Mouse (Mus musculus) liver, embryonic 14.5 days (tissue): ENCODE data around the gene Bex1. TPM values are rescaled to one million over a fixed set of nuclear protein-coding genes. Genes with fewer than 3 reads are reported as not detected.
"Not testable (repeated sequence)": the region's sequence is repeated elsewhere in the genome, so short reads cannot be mapped to it uniquely, and the experiment has no call there.

Experiments
- ATAC-seq: fragments of 200-750 bp; cut with Nextera tagmentation; 2 replicates; pipeline ENCODE4 v1.8.0; 2017; ENCODE audit warnings: moderate number of reproducible peaks, mild to moderate bottlenecking, moderate library complexity; ENCODE audit not compliant: insufficient read depth
- DNase-seq, 3 experiments: peaks; one replicate each; pipeline ENCODE4 v3.0.0-alpha.2; 2012 to 2013; ENCODE audit warnings: low read depth in 3 of 3, low spot score in 3 of 3
- H3K27ac ChIP-seq: fragments of 300-500 bp; sonication (generic); 2 replicates; pipeline ENCODE4 v1.5.1; 2014; ENCODE audit warnings: moderate library complexity, mild to moderate bottlenecking, control low read depth, inconsistent platforms
- H3K27me3 ChIP-seq: fragments of 300-500 bp; sonication (generic); 2 replicates; pipeline ENCODE4 v1.6.1; 2014; ENCODE audit warnings: mild to moderate bottlenecking, low read length, moderate library complexity; ENCODE audit not compliant: control insufficient read depth, insufficient read depth
- H3K36me3 ChIP-seq: fragments of 300-500 bp; sonication (generic); replicated peaks from 2 replicates; pipeline ENCODE4 v1.6.1; 2014; ENCODE audit warnings: low read depth; ENCODE audit not compliant: control insufficient read depth, insufficient read depth
- H3K4me1 ChIP-seq, 2 experiments: fragments of 200-500 bp in 1 of 2; fragments of 300-500 bp in 1 of 2; sonication (generic) in 1 of 2; replicated peaks; 2 replicates each; pipeline ENCODE4 v1.6.1; 2012 to 2014; ENCODE audit warnings: antibody characterized with exemption in 1 of 2, inconsistent platforms in 1 of 2, low read length in 1 of 2; ENCODE audit not compliant: control insufficient read depth in 2 of 2, insufficient read depth in 2 of 2
- H3K4me2 ChIP-seq: fragments of 300-500 bp; sonication (generic); 2 replicates; pipeline ENCODE4 v1.6.1; 2014; ENCODE audit warnings: low read depth, mild to moderate bottlenecking, control low read depth, moderate library complexity
- H3K4me3 ChIP-seq, 2 experiments: fragments of 200-500 bp in 1 of 2; fragments of 300-500 bp in 1 of 2; sonication (generic) in 1 of 2; 2 replicates each; pipeline ENCODE4 v1.5.1; 2012 to 2014; ENCODE audit warnings: low read depth in 2 of 2, low read length in 2 of 2, mild to moderate bottlenecking in 2 of 2, control low read depth in 1 of 2, inconsistent platforms in 1 of 2, moderate library complexity in 1 of 2; ENCODE audit not compliant: insufficient read depth in 1 of 2
- H3K9ac ChIP-seq: fragments of 300-500 bp; sonication (generic); replicated peaks from 2 replicates; pipeline ENCODE4 v1.6.1; 2014; ENCODE audit warnings: mild to moderate bottlenecking, control low read depth, moderate library complexity
- H3K9me3 ChIP-seq: fragments of 300-500 bp; sonication (generic); 2 replicates; pipeline ENCODE4 v1.6.1; 2016; ENCODE audit warnings: low read length, mixed read lengths; ENCODE audit not compliant: control insufficient read depth
- CTCF ChIP-seq: IDR thresholded peaks from 2 replicates; pipeline ENCODE4 v1.5.1; 2016; ENCODE audit warnings: antibody characterized with exemption, low read depth, control low read depth
- EP300 ChIP-seq: IDR thresholded peaks from 2 replicates; pipeline ENCODE4 v1.6.1; 2016; ENCODE audit warnings: antibody characterized with exemption, low read depth
- WGBS: fragments of 180-500 bp; shearing (Covaris S2); extraction: QIAGEN DNeasy Blood & Tissue Kit; methylation state at CpG from one replicate; pipeline ENCODE4 v1.1.7; 2014; ENCODE audit not compliant: insufficient replicate concordance; 5-methylcytosine and 5-hydroxymethylcytosine counted together
- polyA plus RNA-seq, 2 experiments: library from polyadenylated mRNA; depleted of rRNA in 1 of 2; stranded (reverse) in 1 of 2; unstranded in 1 of 2; fragments of >200 nt; fragmentation: Nextera tagmentation in 1 of 2; extraction: Ambion mirVana in 1 of 2; gene quantifications; 2 replicates each; pipeline versions ENCODE4 v1.2.1 to v1.2.3; 2012 to 2014

Gene Bex1
- polyA plus RNA-seq (2012; rRNA removed) (106 and 169 TPM in 2 replicates), polyA plus RNA-seq (2014; fragmentation: Nextera tagmentation; extraction: Ambion mirVana) (137 and 150 TPM in 2 replicates)

- H3K9me3 ChIP-seq, H3K9ac ChIP-seq, H3K27ac ChIP-seq, DNase-seq, H3K27me3 ChIP-seq, H3K36me3 ChIP-seq, H3K4me1 ChIP-seq: not testable (repeated sequence)
- Histone ChIP-seq H3K4me2 (peak within 1 kb of the TSS; percentile 15; the same call in 1 of the 2 replicates), H3K4me3 (peak within 1 kb of the TSS; percentile 25 to 40)
- peak; percentile 92 for ATAC-seq
- WGBS = 28% methylated on average over 23 of the region's 67 CpGs
These were observed at the start of gene Bex1, which contains the start of gene Tceal7 for GRCm38 (mm10) chrX:136214729-136215677. Gene Bex1, minus strand, starts transcription at chrX:136215513. Gene Tceal7, plus strand, starts transcription at chrX:136214779.

- DNase-seq (peak in 1 of 3 experiments; percentile 14), ATAC-seq (peak; percentile 87)
- Histone ChIP-seq H3K9ac (no peak overlapping the region), H3K36me3 (no peaks in the 10 kb centered on the region), H3K27ac (no peak overlapping the region), H3K4me2 (peak overlapping the region; percentile 29), H3K4me1 (peaks cover 0 to 9% of the 10 kb centered on the region in 2 experiments; a peak in 2 of 4 replicates), H3K4me3 (no peak overlapping the region), H3K9me3 (no peaks in the 10 kb centered on the region), H3K27me3 (no peaks in the 10 kb centered on the region)
- 25% methylated on average over 6 of the region's 6 CpGs for WGBS
- TF ChIP-seq EP300 (peak; percentile 45; the same call in 1 of the 2 replicates), CTCF (no peak)
These were observed 36.9 kb upstream of the Bex1 start for GRCm38 (mm10) chrX:136252023-136252729.

- no peak overlapping the region for H3K4me2 ChIP-seq
- no peak overlapping the region for H3K4me3 ChIP-seq
- no peak for TF ChIP-seq EP300
- no peak for TF ChIP-seq CTCF
- no peak for DNase-seq
- ATAC-seq = no peak
- no peaks in the 10 kb centered on the region for H3K9me3 ChIP-seq
- H3K27me3 ChIP-seq = no peaks in the 10 kb centered on the region
- no peak overlapping the region for H3K9ac ChIP-seq
- H3K4me1 ChIP-seq = peaks cover 0 to 9% of the 10 kb centered on the region in 2 experiments; a peak in 2 of 4 replicates
- 64% methylated on average over 7 of the region's 7 CpGs for WGBS
- no peaks in the 10 kb centered on the region for H3K36me3 ChIP-seq
- H3K27ac ChIP-seq = no peak overlapping the region
These were observed 34.4 kb upstream of the Bex1 start for GRCm38 (mm10) chrX:136249671-136250070.

DNA sequence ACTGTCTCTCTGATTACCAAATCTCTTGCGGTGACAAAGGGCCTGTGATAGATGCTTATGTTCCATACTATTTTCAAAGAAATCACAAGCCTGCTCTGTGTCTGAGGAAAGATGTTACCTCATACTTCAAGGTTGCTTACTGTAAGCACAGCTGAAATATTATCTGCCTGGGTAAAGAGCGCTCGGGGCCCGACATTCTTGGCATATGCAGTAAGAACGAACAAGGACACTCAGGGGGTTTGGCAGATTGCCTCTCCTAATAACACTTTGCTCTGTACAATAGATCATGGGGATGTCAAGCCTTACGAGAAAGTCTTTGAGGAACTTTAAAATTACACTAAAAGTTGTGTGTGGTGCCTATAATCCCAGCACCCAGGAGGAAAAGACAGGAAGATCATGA is 33.5 kb upstream of the Bex1 start:
- Histone ChIP-seq H3K4me3 (no peak overlapping the region), H3K27me3 (no peaks in the 10 kb centered on the region), H3K4me1 (peaks cover 0 to 9% of the 10 kb centered on the region in 2 experiments; a peak in 2 of 4 replicates), H3K4me2 (no peak overlapping the region), H3K27ac (no peak overlapping the region), H3K9me3 (no peaks in the 10 kb centered on the region), H3K36me3 (no peaks in the 10 kb centered on the region), H3K9ac (no peak overlapping the region)
- TF ChIP-seq EP300 (no peak), CTCF (no peak)
- DNase-seq (no peak), ATAC-seq (no peak)
- 75% methylated on average over 6 of the region's 6 CpGs for WGBS

GRCm38 (mm10) chrX:136245521-136246071 is 30.3 kb upstream of the Bex1 start:
- no peaks in the 10 kb centered on the region for H3K4me1 ChIP-seq
- no peaks in the 10 kb centered on the region for H3K36me3 ChIP-seq
- peak overlapping the region; percentile 35; the same call in 1 of the 2 replicates for H3K27ac ChIP-seq
- DNase-seq (no peak), ATAC-seq (peak; percentile 68)
- H3K9me3 ChIP-seq = no peaks in the 10 kb centered on the region
- peak overlapping the region; percentile 76 for H3K4me2 ChIP-seq
- no peaks in the 10 kb centered on the region for H3K27me3 ChIP-seq
- TF ChIP-seq CTCF = no peak
- H3K4me3 ChIP-seq = peak overlapping the region; percentile 70 to 93
- WGBS = 21% methylated on average over 15 of the region's 15 CpGs
- H3K9ac ChIP-seq = peak overlapping the region; percentile 68
